Comparison of ENCODE assay signal across 13 mouse cellular contexts in the genomic region with DNA sequence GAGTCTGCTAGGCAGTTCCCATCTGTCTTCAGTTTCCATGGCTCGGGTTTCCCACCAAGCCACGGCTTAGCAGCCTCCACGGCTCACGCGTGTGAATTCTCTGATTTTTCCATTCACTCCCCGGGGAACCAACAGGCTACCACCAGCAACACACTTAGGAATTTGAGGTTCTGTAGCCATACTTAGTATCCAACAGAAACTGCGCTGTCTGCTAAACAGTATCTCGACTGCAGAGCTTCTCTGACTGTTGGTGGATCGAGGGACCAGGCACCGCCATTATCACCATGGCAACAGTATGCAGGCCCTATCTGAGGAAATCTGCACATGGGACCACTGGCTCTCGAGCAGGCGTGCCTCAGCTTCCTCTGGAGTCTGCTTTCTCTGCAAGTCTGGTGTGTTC.
DNase-seq lines count a peak whose midpoint lies in the region; ATAC-seq and TF ChIP-seq lines count a peak whose summit lies in the region.
"Had no signal": no experiment of that assay in that cellular context is flagged by ENCODE, and none has a peak within 500 bp of the region (broad histone marks: within the 10 kb centered on the region; RNA-seq: fewer than 3 reads in every experiment).

No protein-coding gene starts in this region.

- H3K9ac ChIP-seq in embryonic facial prominence, embryonic 12.5 days, result no peak overlapping the region
- no peak overlapping the region for H3K9ac ChIP-seq in hindbrain, embryonic 12.5 days
- no peak overlapping the region for H3K9ac ChIP-seq in midbrain, embryonic 15.5 days

- no peak for TF ChIP-seq POLR2A in thymus, adult 2 months (IDR thresholded peaks at IDR 0.05; ENCODE audit: control insufficient read depth, extremely low read depth, insufficient read depth, low read length, poor library complexity)

- H3K36me3 ChIP-seq in embryonic facial prominence, embryonic 12.5 days, result no peaks in the 10 kb centered on the region
- no peaks in the 10 kb centered on the region for H3K36me3 ChIP-seq in hindbrain, embryonic 12.5 days
- H3K36me3 ChIP-seq in midbrain, embryonic 15.5 days (replicated peaks), result no peaks in the 10 kb centered on the region
- no peaks in the 10 kb centered on the region for H3K36me3 ChIP-seq in thymus, adult 2 months (ENCODE audit: control insufficient read depth, insufficient read depth, low read length)

- H3K4me2 ChIP-seq in embryonic facial prominence, embryonic 12.5 days (replicated peaks), result 0 out of 2 replicates have a peak overlapping the region, but pooled peaks have one; percentile 10
- peak overlapping the region; percentile 38 for H3K4me2 ChIP-seq in hindbrain, embryonic 12.5 days (replicated peaks)
- H3K4me2 ChIP-seq in midbrain, embryonic 15.5 days, result peak overlapping the region; percentile 12; the same call in 1 of the 2 replicates

- no peaks in the 10 kb centered on the region for H3K9me3 ChIP-seq in embryonic facial prominence, embryonic 12.5 days
- no peaks in the 10 kb centered on the region for H3K9me3 ChIP-seq in hindbrain, embryonic 12.5 days (replicated peaks)
- H3K9me3 ChIP-seq in midbrain, embryonic 15.5 days, result no peaks in the 10 kb centered on the region

- H3K27ac ChIP-seq in embryonic facial prominence, embryonic 12.5 days, result no peak overlapping the region
- peak overlapping the region; percentile 35; the same call in 1 of the 2 replicates for H3K27ac ChIP-seq in hindbrain, embryonic 12.5 days
- H3K27ac ChIP-seq in midbrain, embryonic 15.5 days, result no peak overlapping the region
- no peak overlapping the region for H3K27ac ChIP-seq in thymus, adult 2 months (ENCODE audit: control insufficient read depth, insufficient read depth, low read length)
- H3K27ac ChIP-seq: left cerebral cortex, adult 2 months had no signal

- no peak for ATAC-seq in embryonic facial prominence, embryonic 12.5 days (ENCODE audit: insufficient number of reproducible peaks, insufficient read depth, low FRiP score, low TSS enrichment)
- ATAC-seq in hindbrain, embryonic 12.5 days (ENCODE audit: low FRiP score), result peak; percentile 66
- 0 out of 2 replicates have a peak, but pooled peaks have one; percentile 50 for ATAC-seq in midbrain, embryonic 15.5 days (replicated peaks)

- no peak for TF ChIP-seq CTCF in thymus, adult 2 months (IDR thresholded peaks at IDR 0.05; ENCODE audit: borderline replicate concordance, control insufficient read depth, extremely low read depth, insufficient read depth, low read length, poor library complexity)

- 0 out of 2 replicates have a peak, but pooled peaks cover 3% of the 10 kb centered on the region for H3K4me1 ChIP-seq in embryonic facial prominence, embryonic 12.5 days
- H3K4me1 ChIP-seq in hindbrain, embryonic 12.5 days, result peaks cover 4% of the 10 kb centered on the region
- peaks cover 6% of the 10 kb centered on the region for H3K4me1 ChIP-seq in midbrain, embryonic 15.5 days
- H3K4me1 ChIP-seq in thymus, adult 2 months (replicated peaks; ENCODE audit: control insufficient read depth, insufficient read depth, low read length), result no peaks in the 10 kb centered on the region

- 26% methylated on average over 12 of the region's 12 CpGs for WGBS in embryonic facial prominence, embryonic 12.5 days
- WGBS in hindbrain, embryonic 12.5 days, result 39% methylated on average over 12 of the region's 12 CpGs
- WGBS in midbrain, embryonic 15.5 days, result 47% methylated on average over 12 of the region's 12 CpGs
- 77% methylated on average over 12 of the region's 12 CpGs for WGBS in thymus, adult 2 months

- H3K4me3 ChIP-seq in embryonic facial prominence, embryonic 12.5 days, result no peak overlapping the region
- H3K4me3 ChIP-seq in hindbrain, embryonic 12.5 days, result no peak overlapping the region
- H3K4me3 ChIP-seq in midbrain, embryonic 15.5 days, result no peak overlapping the region
- H3K4me3 ChIP-seq in thymus, adult 2 months (ENCODE audit: control insufficient read depth, insufficient read depth, low read length), result no peak overlapping the region
- H3K4me3 ChIP-seq: left cerebral cortex, adult 2 months; myocyte had no signal

- DNase-seq in ZHBTc4 (ENCODE audit: low read depth, low spot score), result peak; percentile 42
- no peak for DNase-seq in cerebellum, postnatal 25 days
- no peak for DNase-seq in frontal cortex, postnatal 14 days (ENCODE audit: low spot score in 2 of 2)
- DNase-seq in adrenal gland, adult 2 months, result no peak
- no peak for DNase-seq in thymus, adult 2 months
- DNase-seq: heart, adult 18-20 months; kidney, postnatal 25 days; lung, adult 18-20 months had no signal

- no peaks in the 10 kb centered on the region for H3K27me3 ChIP-seq in embryonic facial prominence, embryonic 12.5 days
- no peaks in the 10 kb centered on the region for H3K27me3 ChIP-seq in hindbrain, embryonic 12.5 days
- H3K27me3 ChIP-seq in midbrain, embryonic 15.5 days (replicated peaks), result no peaks in the 10 kb centered on the region
- H3K27me3 ChIP-seq in thymus, adult 2 months (ENCODE audit: control insufficient read depth, insufficient read depth, low read length), result no peaks in the 10 kb centered on the region
